Mouse (Mus musculus) neural tube, embryonic 13.5 days (tissue): ENCODE measurements around the gene Mmp9. TPM values are rescaled to one million over a fixed set of nuclear protein-coding genes. Genes with fewer than 3 reads are reported as not detected.

Source experiments
- ATAC-seq: fragments of 200-750 bp; cut with Nextera tagmentation; 2 replicates; pipeline ENCODE4 v1.8.0; 2017; ENCODE audit warnings: low read depth, mild to moderate bottlenecking, moderate TSS enrichment, moderate library complexity
- H3K27ac ChIP-seq: fragments of 300-500 bp; sonication (generic); replicated peaks from 2 replicates; pipeline ENCODE4 v1.5.1; 2015; ENCODE audit warnings: moderate library complexity, mild to moderate bottlenecking, inconsistent platforms
- H3K27me3 ChIP-seq: fragments of 300-500 bp; sonication (generic); 2 replicates; pipeline ENCODE4 v1.6.1; 2015; ENCODE audit warnings: mild to moderate bottlenecking, inconsistent platforms
- H3K36me3 ChIP-seq: fragments of 300-500 bp; sonication (generic); 2 replicates; pipeline ENCODE4 v1.6.1; 2015; ENCODE audit warnings: mild to moderate bottlenecking, inconsistent platforms
- H3K4me1 ChIP-seq: fragments of 300-500 bp; sonication (generic); replicated peaks from 2 replicates; pipeline ENCODE4 v1.6.1; 2015; ENCODE audit warnings: inconsistent platforms
- H3K4me2 ChIP-seq: fragments of 300-500 bp; sonication (generic); 2 replicates; pipeline ENCODE4 v1.6.1; 2015; ENCODE audit warnings: inconsistent platforms, mild to moderate bottlenecking, moderate library complexity
- H3K4me3 ChIP-seq: fragments of 300-500 bp; sonication (generic); 2 replicates; pipeline ENCODE4 v1.5.1; 2015; ENCODE audit warnings: mild to moderate bottlenecking, inconsistent platforms
- H3K9ac ChIP-seq: fragments of 300-500 bp; sonication (generic); 2 replicates; pipeline ENCODE4 v1.6.1; 2015; ENCODE audit warnings: moderate library complexity, mild to moderate bottlenecking, inconsistent platforms
- H3K9me3 ChIP-seq: fragments of 300-500 bp; sonication (generic); 2 replicates; pipeline ENCODE4 v1.6.1; 2016; ENCODE audit warnings: inconsistent platforms
- WGBS: fragments of 180-500 bp; shearing (Covaris S2); methylation state at CpG from one replicate; pipeline ENCODE4 v1.1.7; 2015; 5-methylcytosine and 5-hydroxymethylcytosine counted together
- polyA plus RNA-seq: library from polyadenylated mRNA; unstranded; fragments of >200 nt; fragmentation: Nextera tagmentation; extraction: Ambion mirVana; gene quantifications from 2 replicates; pipeline ENCODE4 v1.2.1, GENCODE M21; 2015

Mmp9 gene
- polyA plus RNA-seq, 1 experiment from 2014 or later, result 17.1 TPM

GRCm38 (mm10) chr2:164903496-164903895 is 37.1 kb upstream of the Mmp9 start:
- H3K9me3 ChIP-seq, result no peaks in the 10 kb centered on the region; the same call in 1 of the 2 replicates

GRCm38 (mm10) chr2:164906071-164906470 is 34.5 kb upstream of the Mmp9 start:
- Histone ChIP-seq H3K9me3 (no peaks in the 10 kb centered on the region; the same call in 1 of the 2 replicates), H3K4me1 (peaks cover 20% of the 10 kb centered on the region)
- WGBS, result 98% methylated on average over 4 of the region's 4 CpGs

More at GRCm38 (mm10) chr2:164903496-164903895, 37.1 kb upstream of the Mmp9 start:
- Histone ChIP-seq H3K4me3 (no peak overlapping the region), H3K36me3 (peaks cover 100% of the 10 kb centered on the region), H3K9ac (no peak overlapping the region), H3K4me1 (no peaks in the 10 kb centered on the region), H3K4me2 (no peak overlapping the region), H3K27ac (no peak overlapping the region), H3K27me3 (no peaks in the 10 kb centered on the region)
- WGBS, result 80% methylated on average over 1 of the region's 1 CpGs
- ATAC-seq, result no peak

GRCm38 (mm10) chr2:164907511-164907910 is 33.1 kb upstream of the Mmp9 start:
- Histone ChIP-seq H3K36me3 (peaks cover 71% of the 10 kb centered on the region), H3K27ac (no peak overlapping the region), H3K9me3 (no peaks in the 10 kb centered on the region; the same call in 1 of the 2 replicates), H3K4me1 (peaks cover 25% of the 10 kb centered on the region), H3K4me2 (no peak overlapping the region), H3K4me3 (no peak overlapping the region), H3K27me3 (no peaks in the 10 kb centered on the region), H3K9ac (no peak overlapping the region)
- ATAC-seq, result no peak
- 96% methylated on average over 12 of the region's 12 CpGs for WGBS

More at GRCm38 (mm10) chr2:164906071-164906470, 34.5 kb upstream of the Mmp9 start:
- ATAC-seq, result no peak
- no peaks in the 10 kb centered on the region for H3K27me3 ChIP-seq
- H3K9ac ChIP-seq, result no peak overlapping the region
- H3K4me3 ChIP-seq, result no peak overlapping the region
- H3K27ac ChIP-seq, result no peak overlapping the region
- peaks cover 85% of the 10 kb centered on the region for H3K36me3 ChIP-seq
- no peak overlapping the region for H3K4me2 ChIP-seq

- Histone ChIP-seq H3K9me3 (no peaks in the 10 kb centered on the region; the same call in 1 of the 2 replicates), H3K9ac (no peak overlapping the region), H3K36me3 (peaks cover 66% of the 10 kb centered on the region), H3K4me2 (no peak overlapping the region), H3K27ac (no peak overlapping the region), H3K4me3 (no peak overlapping the region), H3K4me1 (peaks cover 26% of the 10 kb centered on the region), H3K27me3 (no peaks in the 10 kb centered on the region)
- no peak for ATAC-seq
- WGBS, result over 99% methylated on average over 5 of the region's 5 CpGs
Measured at GRCm38 (mm10) chr2:164908011-164908410, 32.6 kb upstream of the Mmp9 start.

GRCm38 (mm10) chr2:164909100-164909499 is 31.5 kb upstream of the Mmp9 start:
- Histone ChIP-seq H3K36me3 (peaks cover 55% of the 10 kb centered on the region), H3K4me1 (peaks cover 33% of the 10 kb centered on the region), H3K9me3 (no peaks in the 10 kb centered on the region; the same call in 1 of the 2 replicates), H3K27ac (no peak overlapping the region), H3K4me2 (peak overlapping the region; percentile 95), H3K9ac (peak overlapping the region; percentile 88; the same call in 1 of the 2 replicates), H3K4me3 (peak overlapping the region; percentile 87), H3K27me3 (no peaks in the 10 kb centered on the region)
- WGBS, result 95% methylated on average over 3 of the region's 3 CpGs
- no peak for ATAC-seq

- peaks cover 33% of the 10 kb centered on the region for H3K4me1 ChIP-seq
- no peaks in the 10 kb centered on the region; the same call in 1 of the 2 replicates for H3K9me3 ChIP-seq
- no peaks in the 10 kb centered on the region for H3K27me3 ChIP-seq
- peak overlapping the region; percentile 88; the same call in 1 of the 2 replicates for H3K9ac ChIP-seq
- WGBS, result 78% methylated on average over 1 of the region's 1 CpGs
- peaks cover 50% of the 10 kb centered on the region for H3K36me3 ChIP-seq
- peak overlapping the region; percentile 95 for H3K4me2 ChIP-seq
- no peak overlapping the region for H3K27ac ChIP-seq
- peak overlapping the region; percentile 87 for H3K4me3 ChIP-seq
- ATAC-seq, result no peak
Measured at GRCm38 (mm10) chr2:164909542-164909941, 31.0 kb upstream of the Mmp9 start.

- H3K4me2 ChIP-seq, result peak overlapping the region; percentile 95
- peak overlapping the region; percentile 88 for H3K9ac ChIP-seq
- peak overlapping the region; percentile 99 for H3K27ac ChIP-seq
- peak overlapping the region; percentile 87 for H3K4me3 ChIP-seq
- ATAC-seq, result no peak; the same call in none of the 2 replicates
- no peaks in the 10 kb centered on the region; the same call in 1 of the 2 replicates for H3K9me3 ChIP-seq
- 6% methylated on average over 37 of the region's 37 CpGs for WGBS
- peaks cover 41% of the 10 kb centered on the region for H3K36me3 ChIP-seq
- H3K4me1 ChIP-seq, result peaks cover 33% of the 10 kb centered on the region
- H3K27me3 ChIP-seq, result no peaks in the 10 kb centered on the region
Measured at GRCm38 (mm10) chr2:164910360-164911061, 30.1 kb upstream of the Mmp9 start.

- Histone ChIP-seq H3K4me3 (peak within 1 kb of the TSS; percentile 87), H3K9ac (peak within 1 kb of the TSS; percentile 88), H3K4me1 (peaks cover 33% of the 10 kb centered on the region), H3K4me2 (peak within 1 kb of the TSS; percentile 95), H3K9me3 (no peaks in the 10 kb centered on the region; the same call in 1 of the 2 replicates), H3K27ac (peak within 1 kb of the TSS; percentile 99), H3K36me3 (peaks cover 32% of the 10 kb centered on the region), H3K27me3 (no peaks in the 10 kb centered on the region)
- ATAC-seq, result peak; percentile 88
- under 1% methylated on average over 90 of the region's 91 CpGs for WGBS
Measured at GRCm38 (mm10) chr2:164911086-164912048, 29.2 kb upstream of the Mmp9 start, which contains the start of gene Zfp335. Gene Zfp335 (minus strand): TSS chr2:164911757.

- peaks cover 24% of the 10 kb centered on the region for H3K36me3 ChIP-seq
- H3K4me1 ChIP-seq, result peaks cover 33% of the 10 kb centered on the region
- peak overlapping the region; percentile 95 for H3K4me2 ChIP-seq
- 21% methylated on average over 12 of the region's 12 CpGs for WGBS
- peak overlapping the region; percentile 87 for H3K4me3 ChIP-seq
- H3K27me3 ChIP-seq, result no peaks in the 10 kb centered on the region
- H3K9me3 ChIP-seq, result no peaks in the 10 kb centered on the region
- peak overlapping the region; percentile 88 for H3K9ac ChIP-seq
- H3K27ac ChIP-seq, result peak overlapping the region; percentile 99
- ATAC-seq, result peak; percentile 6
Measured at GRCm38 (mm10) chr2:164912151-164912550, 28.4 kb upstream of the Mmp9 start.

GRCm38 (mm10) chr2:164912749-164913427 is 27.7 kb upstream of the Mmp9 start:
- peak overlapping the region; percentile 87; the same call in 1 of the 2 replicates for H3K4me3 ChIP-seq
- H3K27ac ChIP-seq, result peak overlapping the region; percentile 99; the same call in 1 of the 2 replicates
- no peaks in the 10 kb centered on the region for H3K9me3 ChIP-seq
- WGBS, result 93% methylated on average over 9 of the region's 9 CpGs
- peak overlapping the region; percentile 88; the same call in 1 of the 2 replicates for H3K9ac ChIP-seq
- H3K4me2 ChIP-seq, result peak overlapping the region; percentile 95
- H3K36me3 ChIP-seq, result peaks cover 17% of the 10 kb centered on the region
- no peak for ATAC-seq
- no peaks in the 10 kb centered on the region for H3K27me3 ChIP-seq
- peaks cover 33% of the 10 kb centered on the region for H3K4me1 ChIP-seq

GRCm38 (mm10) chr2:164913428-164913786 is 27.2 kb upstream of the Mmp9 start:
- peaks cover 33% of the 10 kb centered on the region for H3K4me1 ChIP-seq
- H3K9me3 ChIP-seq, result no peaks in the 10 kb centered on the region
- no peak overlapping the region for H3K27ac ChIP-seq
- peaks cover 12% of the 10 kb centered on the region for H3K36me3 ChIP-seq
- no peak overlapping the region for H3K4me3 ChIP-seq
- 88% methylated on average over 2 of the region's 2 CpGs for WGBS
- ATAC-seq, result no peak
- no peak overlapping the region for H3K4me2 ChIP-seq
- H3K9ac ChIP-seq, result no peak overlapping the region
- no peaks in the 10 kb centered on the region for H3K27me3 ChIP-seq
